In the genomic region with DNA sequence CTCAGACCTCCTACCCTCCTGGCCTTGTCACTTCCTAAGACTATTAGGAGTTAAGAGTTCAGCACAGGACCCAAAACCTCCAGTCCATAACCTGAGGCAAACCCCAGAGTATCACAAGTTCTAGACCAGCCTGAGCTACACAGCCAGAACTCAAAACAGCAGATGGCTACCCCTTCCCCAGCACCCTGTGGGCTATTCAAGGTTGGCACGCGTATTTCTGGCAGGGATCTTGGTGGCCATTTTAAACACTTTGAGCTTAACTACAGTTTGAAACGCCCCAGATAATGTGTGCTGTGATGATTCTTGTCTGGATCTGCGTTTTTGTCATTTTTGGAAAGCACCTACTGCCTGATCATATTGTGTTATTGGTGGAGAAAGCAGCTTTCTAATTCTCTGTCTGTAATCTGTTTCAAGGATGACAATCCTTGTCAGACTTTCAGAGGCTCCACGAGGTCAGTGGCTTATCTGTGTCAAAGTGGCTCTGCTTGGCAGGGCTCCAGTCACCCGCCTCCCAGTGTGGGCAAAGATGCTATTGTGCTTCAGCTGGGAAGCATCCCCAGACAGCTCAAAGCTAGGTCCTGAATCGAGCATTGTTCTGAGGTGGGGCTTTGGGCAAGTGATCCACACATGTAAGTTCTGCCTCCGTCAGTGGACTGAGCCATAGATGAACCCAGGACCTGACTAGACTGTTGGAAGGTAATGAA, we compare ENCODE assay signal across 13 mouse cellular contexts. TPM values are rescaled to one million over a fixed set of nuclear protein-coding genes. Genes with fewer than 3 reads are reported as not detected.
DNase-seq lines count a peak whose midpoint lies in the region; ATAC-seq and TF ChIP-seq lines count a peak whose summit lies in the region.
"Had no signal": no experiment of that assay in that cellular context is flagged by ENCODE, and none has a peak within 500 bp of the region (broad histone marks: within the 10 kb centered on the region; RNA-seq: fewer than 3 reads in every experiment).

No protein-coding gene starts in this region.

- DNase-seq in left cerebral cortex, postnatal 4 days = peak; percentile 50
- no peak for DNase-seq in left cerebral cortex, adult 2 months (ENCODE audit: extremely low spot score in 1 of 2, low spot score in 2 of 2)
- peak; percentile 26 for DNase-seq in MEL (ENCODE audit: low read depth, low spot score)
- DNase-seq in adrenal gland, adult 2 months = peak; percentile 89
- DNase-seq in cerebellum, adult 9-11 months = peak; percentile 75
- no peak for DNase-seq in midbrain, postnatal 0 days (ENCODE audit: low spot score)
- no peak for DNase-seq in liver, embryonic 11.5 days (ENCODE audit: low spot score)
- no peak for DNase-seq in midbrain, embryonic 14.5 days
- DNase-seq: kidney, postnatal 4 days had no signal

- TF ChIP-seq POLR2A in MEL (IDR thresholded peaks at IDR 0.05; ENCODE audit: control insufficient read depth in 1 of 2, insufficient read depth in 1 of 2, low read depth in 1 of 2, low read length in 2 of 2, poor library complexity in 1 of 2) = no peak

- H3K4me3 ChIP-seq in left cerebral cortex, adult 2 months = no peak overlapping the region
- no peak overlapping the region for H3K4me3 ChIP-seq in MEL (ENCODE audit: control insufficient read depth in 1 of 2, insufficient read depth in 1 of 2, low read depth in 2 of 2, low read length in 2 of 2)
- no peak overlapping the region for H3K4me3 ChIP-seq in midbrain, postnatal 0 days (ENCODE audit: low read depth, low read length)
- H3K4me3 ChIP-seq in liver, embryonic 11.5 days (ENCODE audit: low read depth, low read length) = no peak overlapping the region
- H3K4me3 ChIP-seq in midbrain, embryonic 14.5 days (replicated peaks; ENCODE audit: low read depth, low read length) = no peak overlapping the region
- H3K4me3 ChIP-seq: forebrain, embryonic 10.5 days; lung, embryonic 15.5 days had no signal

- no peak for TF ChIP-seq CTCF in left cerebral cortex, adult 2 months (IDR thresholded peaks at IDR 0.05)
- TF ChIP-seq CTCF in MEL (IDR thresholded peaks at IDR 0.05 in 2 of 3, conservative IDR thresholded peaks at IDR 0.05 in 1 of 3; ENCODE audit: control insufficient read depth in 1 of 3, insufficient read depth in 1 of 3, low read depth in 2 of 3, low read length in 3 of 3, poor library complexity in 1 of 3, severe bottlenecking in 1 of 3) = no peak
- no peak for TF ChIP-seq CTCF in midbrain, postnatal 0 days (IDR thresholded peaks at IDR 0.05)

- no peaks in the 10 kb centered on the region for H3K79me2 ChIP-seq in MEL (ENCODE audit: control insufficient read depth, insufficient read depth, low read length, poor library complexity)

- no peaks in the 10 kb centered on the region for H3K9me3 ChIP-seq in MEL (replicated peaks; ENCODE audit: insufficient read depth, low read length)
- H3K9me3 ChIP-seq in midbrain, postnatal 0 days (ENCODE audit: low read length) = no peaks in the 10 kb centered on the region
- no peaks in the 10 kb centered on the region for H3K9me3 ChIP-seq in liver, embryonic 11.5 days (ENCODE audit: control insufficient read depth, low read length)
- H3K9me3 ChIP-seq in midbrain, embryonic 14.5 days (ENCODE audit: control insufficient read depth, low read length) = no peaks in the 10 kb centered on the region
- H3K9me3 ChIP-seq: forebrain, embryonic 10.5 days; lung, embryonic 15.5 days had no signal

- no peak for ATAC-seq in midbrain, postnatal 0 days (ENCODE audit: low FRiP score)
- no peak for ATAC-seq in liver, embryonic 11.5 days (replicated peaks; ENCODE audit: low FRiP score)
- no peak for ATAC-seq in midbrain, embryonic 14.5 days (ENCODE audit: low FRiP score, low TSS enrichment)
- ATAC-seq: intestine, embryonic 16.5 days; Patski had no signal

- peaks cover 4 to 6% of the 10 kb centered on the region in 2 experiments for H3K27me3 ChIP-seq in MEL (ENCODE audit: control insufficient read depth in 1 of 2, insufficient read depth in 2 of 2, low read length in 2 of 2)
- H3K27me3 ChIP-seq in midbrain, postnatal 0 days (ENCODE audit: insufficient read depth, low read length) = no peaks in the 10 kb centered on the region
- peaks cover 8% of the 10 kb centered on the region for H3K27me3 ChIP-seq in liver, embryonic 11.5 days (replicated peaks; ENCODE audit: control insufficient read depth, insufficient read depth, low read length)
- no peaks in the 10 kb centered on the region for H3K27me3 ChIP-seq in midbrain, embryonic 14.5 days (ENCODE audit: control insufficient read depth, insufficient read depth, low read length)
- H3K27me3 ChIP-seq: Patski had no signal

- 68% methylated on average over 8 of the region's 8 CpGs for WGBS in midbrain, postnatal 0 days
- 69% methylated on average over 8 of the region's 8 CpGs for WGBS in liver, embryonic 11.5 days
- WGBS in midbrain, embryonic 14.5 days = 68% methylated on average over 8 of the region's 8 CpGs

- TF ChIP-seq RAD21 in MEL (IDR thresholded peaks at IDR 0.05; ENCODE audit: low read depth, low read length) = no peak

- H3K27ac ChIP-seq in left cerebral cortex, adult 2 months = no peak overlapping the region
- H3K27ac ChIP-seq in MEL (ENCODE audit: control insufficient read depth, low read depth, low read length) = no peak overlapping the region
- no peak overlapping the region for H3K27ac ChIP-seq in midbrain, postnatal 0 days (ENCODE audit: low read depth, low read length)
- no peak overlapping the region for H3K27ac ChIP-seq in liver, embryonic 11.5 days (ENCODE audit: low read depth, low read length)
- no peak overlapping the region for H3K27ac ChIP-seq in midbrain, embryonic 14.5 days (replicated peaks; ENCODE audit: low read depth, low read length)
- H3K27ac ChIP-seq: forebrain, embryonic 10.5 days; lung, embryonic 15.5 days had no signal

- TF ChIP-seq EP300 in MEL (IDR thresholded peaks at IDR 0.05; ENCODE audit: low read depth in 1 of 2, low read length in 2 of 2) = no peak

- H3K9ac ChIP-seq in MEL (ENCODE audit: control insufficient read depth, low read depth, low read length, poor library complexity, severe bottlenecking) = no peak overlapping the region
- no peak overlapping the region for H3K9ac ChIP-seq in midbrain, postnatal 0 days (replicated peaks; ENCODE audit: low read length, poor library complexity, severe bottlenecking)
- H3K9ac ChIP-seq in liver, embryonic 11.5 days (ENCODE audit: low read depth, low read length) = no peak overlapping the region
- no peak overlapping the region for H3K9ac ChIP-seq in midbrain, embryonic 14.5 days (replicated peaks; ENCODE audit: low read length)
- H3K9ac ChIP-seq: lung, embryonic 15.5 days had no signal

- H3K4me1 ChIP-seq in MEL (ENCODE audit: control insufficient read depth in 1 of 2, insufficient read depth in 2 of 2, low read length in 2 of 2) = no peaks in the 10 kb centered on the region
- peaks cover 7% of the 10 kb centered on the region for H3K4me1 ChIP-seq in midbrain, postnatal 0 days (ENCODE audit: insufficient read depth, low read length)
- peaks cover 12% of the 10 kb centered on the region for H3K4me1 ChIP-seq in liver, embryonic 11.5 days (replicated peaks; ENCODE audit: control insufficient read depth, insufficient read depth, low read length)
- peaks cover 17% of the 10 kb centered on the region for H3K4me1 ChIP-seq in midbrain, embryonic 14.5 days (ENCODE audit: control insufficient read depth, insufficient read depth, low read length)

- H3K4me2 ChIP-seq in midbrain, postnatal 0 days (ENCODE audit: low read depth, low read length, poor library complexity, severe bottlenecking) = no peak overlapping the region
- H3K4me2 ChIP-seq in liver, embryonic 11.5 days = no peak overlapping the region
- no peak overlapping the region for H3K4me2 ChIP-seq in midbrain, embryonic 14.5 days (ENCODE audit: low read length)
- H3K4me2 ChIP-seq: lung, embryonic 15.5 days had no signal

- H3K36me3 ChIP-seq in MEL (ENCODE audit: control insufficient read depth in 1 of 2, insufficient read depth in 2 of 2, low read length in 2 of 2) = peaks cover 0 to 5% of the 10 kb centered on the region in 2 experiments; a peak in 1 of 4 replicates
- no peaks in the 10 kb centered on the region for H3K36me3 ChIP-seq in midbrain, postnatal 0 days (ENCODE audit: insufficient read depth, low read length)
- H3K36me3 ChIP-seq in liver, embryonic 11.5 days (ENCODE audit: control insufficient read depth, insufficient read depth, low read length) = no peaks in the 10 kb centered on the region
- H3K36me3 ChIP-seq in midbrain, embryonic 14.5 days (ENCODE audit: control insufficient read depth, insufficient read depth, low read length) = 0 out of 2 replicates have a peak, but pooled peaks cover 2% of the 10 kb centered on the region
- H3K36me3 ChIP-seq: forebrain, embryonic 10.5 days; lung, embryonic 15.5 days had no signal

- intact Hi-C loops in left cerebral cortex, postnatal 4 days (cut with DNase I) = loop anchor here (5.0 kb wide), 1 partner anchor 46 kb away; no protein-coding TSS in a partner anchor
- intact Hi-C loops in left cerebral cortex, adult 2 months (cut with DNase I) = loop anchor here (5.0 kb wide), 2 partner anchors 34 to 36 kb away; no protein-coding TSS in a partner anchor

RNA-seq across cellular contexts. Expression of a gene that starts 2.1 kb away (rescaled TPM):
- 100 to 1,000 TPM; 140 to 147 TPM for total RNA-seq in left cerebral cortex, postnatal 4 days (2021)
- total RNA-seq in left cerebral cortex, adult 2 months (2021) = 10 to 100 TPM; 63.5 to 65.4 TPM
- 0.19 and 0.36 TPM in 2 replicates for total RNA-seq in MEL (2012; rRNA removed)
- 1 to 10 TPM in 1 of 2 experiments, not detected in 1; 1.0 TPM for polyA plus RNA-seq in MEL (2012; ENCODE audit: insufficient read depth in 1 of 2, insufficient read length in 2 of 2, low read depth in 1 of 2, low replicate concordance in 2 of 2, missing spikeins in 1 of 2)
- 100 to 1,000 TPM; 111 to 164 TPM for total RNA-seq in adrenal gland, adult 2 months (2021)
- 21.1 and 28.5 TPM in 2 replicates for polyA plus RNA-seq in adrenal gland, adult 2 months (2012; rRNA removed)
- 61.7 and 76.5 TPM in 2 replicates for total RNA-seq in midbrain, postnatal 0 days (2014; rRNA removed)
- 141 and 165 TPM in 2 replicates for polyA plus RNA-seq in midbrain, postnatal 0 days (2015; fragmentation: Nextera tagmentation; extraction: Ambion mirVana)
- polyA plus RNA-seq in liver, embryonic 11.5 days (2014; fragmentation: Nextera tagmentation; extraction: Ambion mirVana) = 15.0 and 17.3 TPM in 2 replicates
- 40.0 and 82.4 TPM in 2 replicates for polyA plus RNA-seq in midbrain, embryonic 14.5 days (2014; fragmentation: Nextera tagmentation; extraction: Ambion mirVana)

RNA-seq across cellular contexts. Expression of a gene that starts 56.2 kb away (rescaled TPM):
- 10 to 100 TPM; 14.5 to 15.5 TPM for total RNA-seq in left cerebral cortex, postnatal 4 days (2021)
- total RNA-seq in left cerebral cortex, adult 2 months (2021) = 10 to 100 TPM; 12.7 to 15.1 TPM
- total RNA-seq in MEL (2012; rRNA removed) = 44.4 and 50.6 TPM in 2 replicates
- polyA plus RNA-seq in MEL (2012; ENCODE audit: insufficient read depth in 1 of 2, insufficient read length in 2 of 2, low read depth in 1 of 2, low replicate concordance in 2 of 2, missing spikeins in 1 of 2) = 10 to 100 TPM in 1 of 2 experiments, not detected in 1; 67.2 TPM
- 10 to 100 TPM; 51.9 to 76.2 TPM for total RNA-seq in adrenal gland, adult 2 months (2021)
- 54.2 and 66.7 TPM in 2 replicates for polyA plus RNA-seq in adrenal gland, adult 2 months (2012; rRNA removed)
- total RNA-seq in midbrain, postnatal 0 days (2014; rRNA removed) = 7.9 and 22.4 TPM in 2 replicates
- polyA plus RNA-seq in midbrain, postnatal 0 days (2015; fragmentation: Nextera tagmentation; extraction: Ambion mirVana) = 3.8 and 4.0 TPM in 2 replicates
- 39.1 and 44.5 TPM in 2 replicates for polyA plus RNA-seq in liver, embryonic 11.5 days (2014; fragmentation: Nextera tagmentation; extraction: Ambion mirVana)
- 7.0 and 10.8 TPM in 2 replicates for polyA plus RNA-seq in midbrain, embryonic 14.5 days (2014; fragmentation: Nextera tagmentation; extraction: Ambion mirVana)

RNA-seq across cellular contexts. Expression of a gene that starts 56.9 kb away (rescaled TPM):
- total RNA-seq in left cerebral cortex, postnatal 4 days (2021) = 10 to 100 TPM; 31.8 to 33.9 TPM
- total RNA-seq in left cerebral cortex, adult 2 months (2021) = 10 to 100 TPM; 32.7 to 35.6 TPM
- 35.6 TPM in 2 replicates for total RNA-seq in MEL (2012; rRNA removed)
- 10 to 100 TPM in 1 of 2 experiments, not detected in 1; 39.2 TPM for polyA plus RNA-seq in MEL (2012; ENCODE audit: insufficient read depth in 1 of 2, insufficient read length in 2 of 2, low read depth in 1 of 2, low replicate concordance in 2 of 2, missing spikeins in 1 of 2)
- 10 to 100 TPM; 18.7 TPM for total RNA-seq in adrenal gland, adult 2 months (2021)
- 3.8 and 5.0 TPM in 2 replicates for polyA plus RNA-seq in adrenal gland, adult 2 months (2012; rRNA removed)
- 19.7 and 20.1 TPM in 2 replicates for total RNA-seq in midbrain, postnatal 0 days (2014; rRNA removed)
- 32.5 and 35.3 TPM in 2 replicates for polyA plus RNA-seq in midbrain, postnatal 0 days (2015; fragmentation: Nextera tagmentation; extraction: Ambion mirVana)
- 60.9 and 68.9 TPM in 2 replicates for polyA plus RNA-seq in liver, embryonic 11.5 days (2014; fragmentation: Nextera tagmentation; extraction: Ambion mirVana)
- polyA plus RNA-seq in midbrain, embryonic 14.5 days (2014; fragmentation: Nextera tagmentation; extraction: Ambion mirVana) = 37.3 and 55.2 TPM in 2 replicates

Comparison
In these comparisons a context has a peak if more than half of its experiments do, and no peak if none do; other contexts are left out.
1. DNase-seq: peak in left cerebral cortex, postnatal 4 days (single experiment), MEL (single experiment), adrenal gland, adult 2 months (single experiment) and cerebellum, adult 9-11 months (single experiment); none in left cerebral cortex, adult 2 months (0 of 2), midbrain, postnatal 0 days (single experiment), liver, embryonic 11.5 days (single experiment) and midbrain, embryonic 14.5 days (single experiment).
2. RNA of a gene that starts 2.1 kb away (total RNA-seq): 111 to 164 TPM in adrenal gland, adult 2 months, 140 to 147 TPM in left cerebral cortex, postnatal 4 days, 63.5 to 65.4 TPM in left cerebral cortex, adult 2 months and 61.7 to 76.5 TPM in midbrain, postnatal 0 days; 0.19 to 0.36 TPM in MEL; every median in the first group is over 10 times any median in the second.